Mouse (Mus musculus): Measurements from ENCODE around the gene Cdc42.

GRCm38 (mm10) chr4:137274304-137274703 is 83.2 kb downstream of the Cdc42 start:
- TF ChIP-seq CTCF (IDR thresholded peaks at IDR 0.05; ENCODE audit: control insufficient read depth, insufficient read depth, insufficient read length) (no peak), USF1 (IDR thresholded peaks at IDR 0.05; ENCODE audit: low read depth) (no peak), CEBPB (IDR thresholded peaks at IDR 0.05; ENCODE audit: low read depth) (no peak), FOSL1 (IDR thresholded peaks at IDR 0.05; ENCODE audit: insufficient read depth, low read length, poor library complexity, severe bottlenecking) (no peak), MYOG (IDR thresholded peaks at IDR 0.05; ENCODE audit: control insufficient read depth, extremely low read depth, insufficient read length) (no peak), MAX (IDR thresholded peaks at IDR 0.05) (no peak), MYOD1 (IDR thresholded peaks at IDR 0.05; ENCODE audit: control insufficient read depth, insufficient read length, low read depth) (no peak)

Measured in C2C12 (cell line).